Mouse (Mus musculus) skeletal muscle tissue, adult 2 months (tissue): ENCODE measurements around the gene Tnrc6a.

Experiments used
- DNase-seq: peaks from one replicate; pipeline ENCODE4 v3.0.0-alpha.2; 2012; ENCODE audit warnings: low read depth, low spot score

Tnrc6a gene

DNA sequence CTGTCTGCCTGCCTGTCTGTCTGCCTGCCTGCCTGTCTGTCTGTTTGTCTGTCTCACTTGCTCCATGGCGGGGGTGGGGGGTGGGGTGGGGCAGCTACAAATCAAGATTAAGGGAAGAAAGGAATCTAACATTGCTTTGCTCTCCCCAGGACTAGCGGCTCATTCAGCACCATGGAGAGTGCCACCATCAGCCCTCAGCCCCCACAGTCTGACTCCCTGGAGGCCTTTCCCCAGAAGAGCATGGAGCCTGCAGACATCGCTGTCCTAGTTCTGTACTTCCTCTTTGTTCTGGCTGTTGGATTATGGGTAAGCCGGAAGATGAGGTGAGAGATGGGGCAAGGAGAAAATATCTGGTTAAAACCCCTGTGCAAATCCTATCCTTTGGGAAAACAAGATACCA lies 111.8 kb downstream of the Tnrc6a start:
- no peak for DNase-seq

DNA sequence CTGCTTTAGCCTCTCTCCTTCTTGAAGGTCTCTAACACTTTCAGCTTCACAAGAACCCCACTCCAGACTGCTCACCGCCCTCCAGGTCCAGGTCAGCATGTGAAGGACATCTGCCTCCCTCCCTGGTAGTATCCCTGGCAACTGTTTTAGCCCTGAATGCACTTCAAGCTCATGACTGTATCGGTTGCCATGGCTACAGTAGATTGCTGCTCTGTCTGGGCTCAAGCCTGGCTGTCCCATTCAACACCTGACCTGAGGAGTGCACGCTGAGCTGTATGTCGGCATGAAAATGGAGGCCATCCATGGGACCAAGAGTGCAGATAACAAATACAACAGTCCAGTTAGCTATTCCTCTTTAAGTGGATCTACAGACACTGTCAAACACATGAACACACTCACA lies 114.9 kb downstream of the Tnrc6a start:
- no peak for DNase-seq

DNA sequence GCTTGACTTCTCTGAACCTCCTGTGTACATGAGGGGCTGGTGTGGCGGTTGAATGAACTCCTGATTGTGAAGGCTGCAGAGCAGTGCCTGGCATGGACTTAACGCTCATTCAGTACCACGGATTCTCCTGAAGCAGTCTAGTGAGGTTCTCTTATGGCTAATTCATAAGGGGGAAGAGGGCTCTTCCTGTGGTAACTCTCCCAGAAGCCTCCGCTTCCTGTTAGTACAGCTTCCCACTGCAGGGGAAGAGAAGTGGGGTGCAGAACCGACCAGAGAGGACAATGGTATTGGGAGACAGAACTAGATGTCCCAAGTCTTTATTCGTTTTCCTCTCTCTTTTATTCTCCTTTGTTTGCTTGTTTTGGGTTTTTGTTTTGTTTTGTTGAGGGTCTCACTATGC lies 116.4 kb downstream of the Tnrc6a start:
- no peak for DNase-seq

DNA sequence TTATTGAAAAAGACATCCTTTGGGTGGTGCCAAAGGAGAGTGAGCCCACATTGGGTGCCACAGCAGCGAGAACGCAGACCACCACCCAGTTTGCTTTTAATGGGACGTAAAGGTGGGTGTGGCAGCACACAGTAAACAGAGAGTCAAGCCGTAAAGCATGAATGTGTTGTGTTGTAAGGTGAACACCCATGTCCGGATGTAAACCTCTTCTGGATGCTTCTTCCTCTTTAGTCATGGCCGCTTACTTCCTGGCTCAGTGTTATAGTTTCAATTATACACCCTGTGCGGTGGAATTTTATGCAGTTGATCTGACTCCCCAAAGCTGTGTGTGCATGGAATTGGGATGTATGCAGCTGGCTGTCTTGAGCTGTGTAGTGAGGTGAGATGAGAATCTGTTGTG lies 118.6 kb downstream of the Tnrc6a start:
- no peak for DNase-seq

DNA sequence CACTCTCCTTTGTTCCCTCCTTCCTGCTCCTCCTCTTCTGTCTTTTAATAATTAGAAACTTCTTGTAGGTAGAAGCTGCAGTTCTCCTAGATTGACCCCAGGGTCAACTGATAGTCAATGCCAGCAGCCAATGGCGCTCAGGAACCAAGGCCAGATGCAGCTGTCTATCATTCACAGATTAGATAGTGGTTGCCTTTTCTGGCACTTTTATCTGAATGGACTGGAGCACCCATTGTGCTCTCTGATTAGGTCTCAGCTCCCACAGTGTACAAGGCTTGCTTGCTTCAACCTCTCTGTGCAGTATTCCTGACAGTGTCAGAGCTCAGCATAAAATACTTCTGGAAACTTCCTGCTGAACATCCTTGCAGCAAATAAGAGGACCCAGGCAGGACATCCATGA lies 121.1 kb downstream of the Tnrc6a start:
- DNase-seq = no peak
